Mouse (Mus musculus) stomach, postnatal 0 days (tissue): Measurements from ENCODE around the gene Ppard.

Experiments used
- CTCF ChIP-seq: IDR thresholded peaks from 2 replicates; pipeline ENCODE4 v1.5.1; 2016; ENCODE audit warnings: antibody characterized with exemption, low read depth, mild to moderate bottlenecking, moderate library complexity
- EP300 ChIP-seq: optimal IDR thresholded peaks from 2 replicates; pipeline ENCODE3; 2016; ENCODE audit warnings: antibody characterized with exemption

GRCm38 (mm10) chr17:28232475-28233060 is at the start of gene Ppard:
- TF ChIP-seq CTCF: peak; percentile 100
- no peak for TF ChIP-seq EP300
